Mouse (Mus musculus): Measurements from ENCODE around the gene Nip7.

GRCm38 (mm10) chr8:107030650-107031576 is 25.8 kb upstream of the Nip7 start, which contains the start of gene Vps4a:
- TF ChIP-seq CTCF (IDR thresholded peaks at IDR 0.05; ENCODE audit: low read depth) (peak; percentile 92), EP300 (optimal IDR thresholded peaks at IDR 0.05) (no peak)
